Mouse (Mus musculus): ENCODE data around the gene Pole3. TPM values are rescaled to one million over a fixed set of nuclear protein-coding genes. Genes with fewer than 3 reads are reported as not detected.
"Not testable (repeated sequence)": the region's sequence is repeated elsewhere in the genome, so short reads cannot be mapped to it uniquely, and the experiment has no call there.

Gene Pole3
- polyA plus RNA-seq, 1 experiment, result 19.5 TPM

- no peak for DNase-seq (ENCODE audit: low read depth, low spot score)
- 21% methylated on average over 8 of the region's 8 CpGs for WGBS
These were observed 28.1 kb downstream of the Pole3 start for GRCm38 (mm10) chr4:62496815-62497214.

GRCm38 (mm10) chr4:62495946-62496345 is 28.9 kb downstream of the Pole3 start:
- DNase-seq (ENCODE audit: low read depth, low spot score), result no peak
- WGBS, result 23% methylated on average over 8 of the region's 8 CpGs

- 59% methylated on average over 9 of the region's 9 CpGs for WGBS
- no peak for DNase-seq (ENCODE audit: low read depth, low spot score)
These were observed 30.6 kb downstream of the Pole3 start for GRCm38 (mm10) chr4:62494230-62494629.

GRCm38 (mm10) chr4:62492682-62493081 is 32.2 kb downstream of the Pole3 start:
- no peak for DNase-seq (ENCODE audit: low read depth, low spot score)
- WGBS, result 61% methylated on average over 2 of the region's 2 CpGs

- 75% methylated on average over 2 of the region's 2 CpGs for WGBS
- DNase-seq (ENCODE audit: low read depth, low spot score), result no peak
These were observed 37.0 kb downstream of the Pole3 start for GRCm38 (mm10) chr4:62487914-62488313.

GRCm38 (mm10) chr4:62487172-62487571 is 37.7 kb downstream of the Pole3 start:
- no peak for DNase-seq (ENCODE audit: low read depth, low spot score)
- WGBS, result 80% methylated on average over 5 of the region's 5 CpGs

GRCm38 (mm10) chr4:62486162-62486696 is 38.6 kb downstream of the Pole3 start:
- DNase-seq (ENCODE audit: low read depth, low spot score), result no peak
- WGBS, result 87% methylated on average over 15 of the region's 15 CpGs

- 52% methylated on average over 8 of the region's 8 CpGs for WGBS
- peak; percentile 84 for DNase-seq (ENCODE audit: low read depth, low spot score)
These were observed 39.3 kb downstream of the Pole3 start for GRCm38 (mm10) chr4:62485450-62486161.

- WGBS, result 29% methylated on average over 3 of the region's 3 CpGs
- DNase-seq (ENCODE audit: low read depth, low spot score), result no peak
These were observed 39.9 kb downstream of the Pole3 start for GRCm38 (mm10) chr4:62484928-62485327.

- no peak for DNase-seq (ENCODE audit: low read depth, low spot score)
- WGBS, result 12% methylated on average over 10 of the region's 10 CpGs
These were observed 43.9 kb downstream of the Pole3 start for GRCm38 (mm10) chr4:62480709-62481605.

GRCm38 (mm10) chr4:62479937-62480708 is 44.7 kb downstream of the Pole3 start, which contains the start of gene Bspry:
Bspry (plus strand) TSS chr4:62480053.
- 2% methylated on average over 71 of the region's 71 CpGs for WGBS
- DNase-seq (ENCODE audit: low read depth, low spot score), result no peak

- not testable (repeated sequence) for DNase-seq (ENCODE audit: low read depth, low spot score)
- 8% methylated on average over 11 of the region's 11 CpGs for WGBS
These were observed 45.3 kb downstream of the Pole3 start for GRCm38 (mm10) chr4:62479593-62479936.

GRCm38 (mm10) chr4:62477542-62478244 is 47.2 kb downstream of the Pole3 start:
- WGBS, result 46% methylated on average over 6 of the region's 6 CpGs
- no peak for DNase-seq (ENCODE audit: low read depth, low spot score)

- DNase-seq (ENCODE audit: low read depth, low spot score), result peak; percentile 71
- 30% methylated on average over 6 of the region's 6 CpGs for WGBS
These were observed 49.1 kb downstream of the Pole3 start for GRCm38 (mm10) chr4:62475793-62476192.

- 20% methylated on average over 2 of the region's 2 CpGs for WGBS
- DNase-seq (ENCODE audit: low read depth, low spot score), result no peak
These were observed 49.7 kb downstream of the Pole3 start for GRCm38 (mm10) chr4:62475131-62475530.

All from large intestine, adult 2 months (tissue).